Mouse (Mus musculus) lung, adult 2 months (tissue): ENCODE data around the gene Hal. TPM values are rescaled to one million over a fixed set of nuclear protein-coding genes. Genes with fewer than 3 reads are reported as not detected.

Experiments
- DNase-seq: peaks from one replicate; pipeline ENCODE4 v3.0.0; 2022
- H3K4me1 ChIP-seq: fragments of 200-500 bp; 2 replicates; pipeline ENCODE4 v1.6.1; 2011; ENCODE audit warnings: low read length; ENCODE audit not compliant: control insufficient read depth, insufficient read depth
- H3K4me3 ChIP-seq: fragments of 200-500 bp; replicated peaks from 2 replicates; pipeline ENCODE3; 2011; ENCODE audit warnings: low read depth, mild to moderate bottlenecking, control low read depth, low read length; ENCODE audit errors: extremely low read depth
- CTCF ChIP-seq: fragments of 200-500 bp; IDR thresholded peaks from 2 replicates; pipeline ENCODE4 v1.5.1; 2011; ENCODE audit warnings: mild to moderate bottlenecking, low read length, control low read depth; ENCODE audit not compliant: insufficient read depth
- POLR2A ChIP-seq: fragments of 200-500 bp; IDR thresholded peaks from 2 replicates; pipeline ENCODE4 v1.6.1; 2011; ENCODE audit warnings: low read depth, mild to moderate bottlenecking, control low read depth, low read length, borderline replicate concordance; ENCODE audit errors: extremely low read depth
- WGBS: fragments of 180-500 bp; shearing (Covaris S2); methylation state at CpG from one replicate; pipeline ENCODE4 v1.1.7; 2018; 5-methylcytosine and 5-hydroxymethylcytosine counted together
- polyA plus RNA-seq: library from polyadenylated mRNA; depleted of rRNA; stranded (reverse); fragments of >200 nt; gene quantifications from 2 replicates; pipeline ENCODE4 v1.2.3, GENCODE M21; 2012

Gene Hal
- polyA plus RNA-seq, 1 experiment: 0.83 TPM

DNA sequence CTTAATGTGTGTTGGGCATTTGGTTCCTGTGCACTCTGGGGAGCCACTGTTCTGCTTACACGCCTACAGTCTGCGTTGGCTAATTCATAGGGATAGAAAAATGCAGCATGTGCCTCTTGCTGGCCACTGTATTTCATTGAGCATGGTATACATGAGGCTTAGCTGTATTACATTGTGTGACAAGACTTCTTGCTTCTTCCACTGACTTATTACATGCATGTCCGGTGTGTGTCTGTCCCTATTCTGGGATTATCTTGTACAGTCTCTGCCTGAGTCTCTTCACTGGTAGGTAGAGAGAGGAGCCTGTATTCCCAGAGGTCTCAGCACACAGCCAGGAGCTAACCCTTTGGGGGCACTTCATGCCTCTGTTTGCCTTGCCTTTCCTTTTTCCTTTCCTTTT is 20.8 kb upstream of the Hal start:
- DNase-seq: no peak
- TF ChIP-seq CTCF (no peak), POLR2A (no peak)
- 98% methylated on average over 3 of the region's 3 CpGs for WGBS
- H3K4me1 ChIP-seq: peaks cover 3% of the 10 kb centered on the region; the same call in 1 of the 2 replicates
- H3K4me3 ChIP-seq: no peak overlapping the region

- Histone ChIP-seq H3K4me3 (no peak overlapping the region), H3K4me1 (peaks cover 3% of the 10 kb centered on the region; the same call in 1 of the 2 replicates)
- WGBS: 38% methylated on average over 11 of the region's 11 CpGs
- peak; percentile 86 for DNase-seq
- TF ChIP-seq POLR2A (no peak), CTCF (peak; percentile 90)
Measured at GRCm38 (mm10) chr10:93471415-93471814, 17.2 kb upstream of the Hal start.

DNA sequence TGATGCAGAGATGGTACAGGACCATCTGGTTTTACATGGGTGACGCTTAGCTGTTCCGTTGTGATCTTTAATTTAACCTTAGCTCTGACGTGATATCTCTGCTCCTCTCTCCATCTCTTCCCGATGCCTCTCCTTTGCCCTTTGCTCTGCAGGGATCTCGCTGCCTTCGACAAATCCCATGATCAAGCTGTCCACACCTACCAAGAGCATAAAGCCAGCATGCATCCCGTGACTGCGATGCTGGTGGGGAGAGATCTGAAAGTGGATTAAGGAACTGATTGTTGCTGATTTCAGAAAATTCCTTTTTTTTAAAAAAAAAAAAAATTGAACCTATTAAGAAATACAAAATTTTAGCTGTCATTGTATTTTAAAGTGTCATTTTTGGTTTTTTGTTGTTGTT is 4.1 kb upstream of the Hal start:
- TF ChIP-seq CTCF (no peak), POLR2A (no peak)
- no peak for DNase-seq
- WGBS: 87% methylated on average over 8 of the region's 8 CpGs

DNA sequence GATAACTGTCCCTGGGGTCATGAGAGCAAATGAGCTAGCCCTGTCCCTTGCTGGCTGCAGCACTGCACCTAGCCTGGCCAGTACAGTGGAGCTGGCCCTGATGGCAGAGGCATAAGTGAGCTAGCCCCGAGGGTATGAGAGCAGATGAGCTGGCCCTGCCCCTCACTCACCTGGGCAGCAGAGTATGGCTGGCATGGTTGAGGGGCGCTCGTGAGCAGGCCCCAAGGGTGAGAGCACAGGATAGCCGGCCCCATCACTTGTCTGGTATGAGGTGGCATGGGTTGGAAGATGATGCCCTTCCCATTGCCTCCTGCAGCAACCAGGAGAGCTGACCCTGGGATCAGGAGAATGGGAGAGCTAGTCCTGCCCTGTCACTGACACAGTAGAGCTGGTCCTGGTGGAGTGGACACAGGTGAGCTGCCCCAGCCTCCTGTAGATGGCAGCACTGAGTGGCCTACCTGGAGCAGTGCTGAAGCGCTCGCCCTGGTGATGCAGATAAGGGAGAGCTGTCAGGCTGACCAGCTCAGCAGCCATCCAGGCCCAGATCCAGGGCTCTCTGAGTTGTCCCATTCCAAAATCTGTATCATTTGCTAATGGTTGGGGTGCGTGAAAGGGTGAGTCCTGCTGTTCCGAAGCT is 3.4 kb upstream of the Hal start:
- TF ChIP-seq POLR2A (no peak), CTCF (peak; percentile 64)
- DNase-seq: peak; percentile 48
- Histone ChIP-seq H3K4me3 (no peak overlapping the region), H3K4me1 (no peaks in the 10 kb centered on the region)
- 90% methylated on average over 8 of the region's 8 CpGs for WGBS

More for the DNA sequence above, 4.1 kb upstream of the Hal start:
- H3K4me3 ChIP-seq: no peak overlapping the region
- no peaks in the 10 kb centered on the region for H3K4me1 ChIP-seq

- no peak for DNase-seq
- WGBS: 24% methylated on average over 4 of the region's 4 CpGs
Measured at GRCm38 (mm10) chr10:93486622-93487021, 1.9 kb upstream of the Hal start.

DNA sequence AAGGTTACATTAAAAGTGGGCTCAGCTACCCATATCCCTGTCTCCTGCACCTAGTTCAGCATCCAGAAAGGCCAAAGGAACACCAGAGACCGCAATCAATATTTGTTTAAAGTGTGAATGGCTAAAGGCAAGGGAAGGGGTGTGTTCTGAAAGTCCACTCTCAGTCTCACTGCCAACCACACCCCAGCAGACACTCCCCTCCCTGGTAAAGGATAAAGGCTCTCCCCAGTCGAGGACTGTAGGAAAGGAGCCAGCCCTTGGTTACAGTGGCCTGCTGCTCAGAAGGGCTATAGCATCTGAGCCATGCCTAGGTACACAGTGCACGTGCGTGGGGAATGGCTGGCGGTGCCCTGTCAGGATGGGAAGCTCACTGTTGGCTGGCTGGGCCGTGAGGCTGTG is 259 bp downstream of the Hal start:
- no peak for DNase-seq
- Histone ChIP-seq H3K4me1 (no peaks in the 10 kb centered on the region), H3K4me3 (no peak overlapping the region)
- WGBS: 61% methylated on average over 6 of the region's 6 CpGs
- TF ChIP-seq POLR2A: no peak
- no peak for TF ChIP-seq CTCF

More at GRCm38 (mm10) chr10:93486622-93487021, 1.9 kb upstream of the Hal start:
- TF ChIP-seq CTCF: peak; percentile 44; the same call in 1 of the 2 replicates
- no peak for TF ChIP-seq POLR2A
- H3K4me1 ChIP-seq: no peaks in the 10 kb centered on the region
- no peak overlapping the region for H3K4me3 ChIP-seq

GRCm38 (mm10) chr10:93490451-93490850 is 1.9 kb downstream of the Hal start:
- 58% methylated on average over 4 of the region's 4 CpGs for WGBS
- DNase-seq: no peak
- no peak for TF ChIP-seq CTCF
- no peak for TF ChIP-seq POLR2A
- no peak overlapping the region for H3K4me3 ChIP-seq
- no peaks in the 10 kb centered on the region for H3K4me1 ChIP-seq

GRCm38 (mm10) chr10:93500864-93501263 is 12.3 kb downstream of the Hal start:
- WGBS: 57% methylated on average over 10 of the region's 10 CpGs
- no peaks in the 10 kb centered on the region for H3K4me1 ChIP-seq
- no peak for TF ChIP-seq POLR2A
- TF ChIP-seq CTCF: no peak
- no peak for DNase-seq
- H3K4me3 ChIP-seq: no peak overlapping the region

GRCm38 (mm10) chr10:93501346-93501745 is 12.8 kb downstream of the Hal start:
- Histone ChIP-seq H3K4me1 (no peaks in the 10 kb centered on the region), H3K4me3 (no peak overlapping the region)
- DNase-seq: no peak
- no peak for TF ChIP-seq CTCF
- TF ChIP-seq POLR2A: no peak
- 79% methylated on average over 10 of the region's 10 CpGs for WGBS

- WGBS: 60% methylated on average over 7 of the region's 7 CpGs
- H3K4me3 ChIP-seq: no peak overlapping the region
- no peak for DNase-seq
- TF ChIP-seq POLR2A (no peak), CTCF (no peak)
- no peaks in the 10 kb centered on the region for H3K4me1 ChIP-seq
Measured at GRCm38 (mm10) chr10:93508383-93508970, 19.9 kb downstream of the Hal start.
